Mouse (Mus musculus): Measurements from ENCODE around the gene Pfn4. TPM values are rescaled to one million over a fixed set of nuclear protein-coding genes. Genes with fewer than 3 reads are reported as not detected.
"Not testable (repeated sequence)": the region's sequence is repeated elsewhere in the genome, so short reads cannot be mapped to it uniquely, and the experiment has no call there.

The Pfn4 gene
- polyA plus RNA-seq, 1 experiment from 2014 or later = 1.2 TPM

- DNase-seq (ENCODE audit: low spot score) = no peak
- Histone ChIP-seq H3K4me1 (0 out of 2 replicates have a peak, but pooled peaks cover 3% of the 10 kb centered on the region), H3K27me3 (ENCODE audit: insufficient read depth, poor library complexity, severe bottlenecking) (no peaks in the 10 kb centered on the region), H3K9me3 (no peaks in the 10 kb centered on the region), H3K27ac (peak overlapping the region; percentile 97), H3K36me3 (no peaks in the 10 kb centered on the region), H3K4me3 (peak overlapping the region; percentile 85)
- WGBS = 17% methylated on average over 13 of the region's 13 CpGs
These were observed 506 bp downstream of the Pfn4 start for GRCm38 (mm10) chr12:4769333-4769723.

- WGBS = 87% methylated on average over 8 of the region's 8 CpGs
- Histone ChIP-seq H3K9me3 (no peaks in the 10 kb centered on the region), H3K27ac (no peak overlapping the region), H3K36me3 (no peaks in the 10 kb centered on the region), H3K4me3 (no peak overlapping the region), H3K4me1 (no peaks in the 10 kb centered on the region), H3K27me3 (ENCODE audit: insufficient read depth, poor library complexity, severe bottlenecking) (no peaks in the 10 kb centered on the region)
- no peak for DNase-seq (ENCODE audit: low spot score)
These were observed 6.2 kb downstream of the Pfn4 start for GRCm38 (mm10) chr12:4774895-4775587.

GRCm38 (mm10) chr12:4775588-4775949, 6.7 kb downstream of the Pfn4 start:
- Histone ChIP-seq H3K27ac (no peak overlapping the region), H3K36me3 (no peaks in the 10 kb centered on the region), H3K27me3 (ENCODE audit: insufficient read depth, poor library complexity, severe bottlenecking) (no peaks in the 10 kb centered on the region), H3K9me3 (no peaks in the 10 kb centered on the region), H3K4me1 (no peaks in the 10 kb centered on the region), H3K4me3 (no peak overlapping the region)
- no peak for DNase-seq (ENCODE audit: low spot score)
- WGBS = 58% methylated on average over 9 of the region's 9 CpGs

- Histone ChIP-seq H3K4me3 (no peak overlapping the region), H3K4me1 (no peaks in the 10 kb centered on the region), H3K36me3 (no peaks in the 10 kb centered on the region), H3K27me3 (ENCODE audit: insufficient read depth, poor library complexity, severe bottlenecking) (no peaks in the 10 kb centered on the region), H3K9me3 (no peaks in the 10 kb centered on the region), H3K27ac (no peak overlapping the region)
- WGBS = 86% methylated on average over 6 of the region's 6 CpGs
- DNase-seq (ENCODE audit: low spot score) = no peak
These were observed 8.9 kb downstream of the Pfn4 start for GRCm38 (mm10) chr12:4777734-4778133.

GRCm38 (mm10) chr12:4780245-4780644, 11.4 kb downstream of the Pfn4 start:
- peak; percentile 25 for DNase-seq (ENCODE audit: low spot score)
- H3K36me3 ChIP-seq = no peaks in the 10 kb centered on the region
- no peak overlapping the region for H3K27ac ChIP-seq
- H3K27me3 ChIP-seq (ENCODE audit: insufficient read depth, poor library complexity, severe bottlenecking) = no peaks in the 10 kb centered on the region
- WGBS = 64% methylated on average over 2 of the region's 2 CpGs
- H3K9me3 ChIP-seq = no peaks in the 10 kb centered on the region
- no peaks in the 10 kb centered on the region for H3K4me1 ChIP-seq
- H3K4me3 ChIP-seq = no peak overlapping the region

GRCm38 (mm10) chr12:4781270-4781669, 12.4 kb downstream of the Pfn4 start:
- no peaks in the 10 kb centered on the region for H3K9me3 ChIP-seq
- DNase-seq (ENCODE audit: low spot score) = peak; percentile 31
- H3K4me1 ChIP-seq = no peaks in the 10 kb centered on the region
- H3K4me3 ChIP-seq = no peak overlapping the region
- no peaks in the 10 kb centered on the region for H3K27me3 ChIP-seq (ENCODE audit: insufficient read depth, poor library complexity, severe bottlenecking)
- WGBS = 74% methylated on average over 1 of the region's 1 CpGs
- H3K27ac ChIP-seq = no peak overlapping the region
- no peaks in the 10 kb centered on the region for H3K36me3 ChIP-seq

- peak; percentile 19 for DNase-seq (ENCODE audit: low spot score)
- H3K36me3 ChIP-seq; H3K27me3 ChIP-seq (ENCODE audit: insufficient read depth, poor library complexity, severe bottlenecking); H3K4me1 ChIP-seq; H3K9me3 ChIP-seq; H3K27ac ChIP-seq; H3K4me3 ChIP-seq: not testable (repeated sequence)
- WGBS = 83% methylated on average over 9 of the region's 9 CpGs
These were observed 13.0 kb downstream of the Pfn4 start for GRCm38 (mm10) chr12:4781725-4782404.

GRCm38 (mm10) chr12:4783598-4783997, 14.8 kb downstream of the Pfn4 start:
- no peak for DNase-seq (ENCODE audit: low spot score)
- Histone ChIP-seq H3K4me1 (no peaks in the 10 kb centered on the region), H3K27me3 (ENCODE audit: insufficient read depth, poor library complexity, severe bottlenecking) (no peaks in the 10 kb centered on the region), H3K4me3 (no peak overlapping the region), H3K27ac (no peak overlapping the region), H3K36me3 (no peaks in the 10 kb centered on the region), H3K9me3 (no peaks in the 10 kb centered on the region)
- 56% methylated on average over 5 of the region's 5 CpGs for WGBS

GRCm38 (mm10) chr12:4784466-4784865, 15.6 kb downstream of the Pfn4 start:
- WGBS = 71% methylated on average over 2 of the region's 2 CpGs
- H3K4me3 ChIP-seq = no peak overlapping the region
- H3K9me3 ChIP-seq = no peaks in the 10 kb centered on the region
- no peak overlapping the region for H3K27ac ChIP-seq
- no peaks in the 10 kb centered on the region for H3K36me3 ChIP-seq
- no peaks in the 10 kb centered on the region for H3K27me3 ChIP-seq (ENCODE audit: insufficient read depth, poor library complexity, severe bottlenecking)
- H3K4me1 ChIP-seq = no peaks in the 10 kb centered on the region
- no peak for DNase-seq (ENCODE audit: low spot score)

- not testable (repeated sequence) for H3K36me3 ChIP-seq; DNase-seq (ENCODE audit: low spot score); H3K9me3 ChIP-seq; H3K27me3 ChIP-seq (ENCODE audit: insufficient read depth, poor library complexity, severe bottlenecking); H3K4me3 ChIP-seq; H3K4me1 ChIP-seq; H3K27ac ChIP-seq
- 92% methylated on average over 25 of the region's 25 CpGs for WGBS
These were observed 19.3 kb downstream of the Pfn4 start for GRCm38 (mm10) chr12:4788128-4788527.

- 82% methylated on average over 1 of the region's 1 CpGs for WGBS
- peak; percentile 77 for DNase-seq (ENCODE audit: low spot score)
- Histone ChIP-seq H3K9me3 (no peaks in the 10 kb centered on the region), H3K27me3 (ENCODE audit: insufficient read depth, poor library complexity, severe bottlenecking) (no peaks in the 10 kb centered on the region), H3K4me1 (no peaks in the 10 kb centered on the region), H3K27ac (no peak overlapping the region), H3K36me3 (no peaks in the 10 kb centered on the region), H3K4me3 (no peak overlapping the region)
These were observed 24.9 kb downstream of the Pfn4 start for GRCm38 (mm10) chr12:4793718-4794117.

GRCm38 (mm10) chr12:4797471-4797870, 28.6 kb downstream of the Pfn4 start:
- WGBS = 85% methylated on average over 6 of the region's 6 CpGs
- not testable (repeated sequence) for H3K36me3 ChIP-seq; DNase-seq (ENCODE audit: low spot score)

GRCm38 (mm10) chr12:4811036-4811435, 42.2 kb downstream of the Pfn4 start:
- 71% methylated on average over 4 of the region's 4 CpGs for WGBS
- no peaks in the 10 kb centered on the region for H3K36me3 ChIP-seq
- H3K27me3 ChIP-seq (ENCODE audit: insufficient read depth, poor library complexity, severe bottlenecking) = no peaks in the 10 kb centered on the region
- H3K9me3 ChIP-seq = no peaks in the 10 kb centered on the region
- H3K4me3 ChIP-seq = no peak overlapping the region
- H3K27ac ChIP-seq = no peak overlapping the region
- no peaks in the 10 kb centered on the region for H3K4me1 ChIP-seq
- no peak for DNase-seq (ENCODE audit: low spot score)

More at GRCm38 (mm10) chr12:4797471-4797870, 28.6 kb downstream of the Pfn4 start:
- H3K4me1 ChIP-seq; H3K27me3 ChIP-seq (ENCODE audit: insufficient read depth, poor library complexity, severe bottlenecking); H3K4me3 ChIP-seq; H3K27ac ChIP-seq; H3K9me3 ChIP-seq: not testable (repeated sequence)
